Mouse (Mus musculus) embryo, embryonic 11.5 days (tissue): ENCODE measurements around the gene Slit2.
A peak's percentile ranks its signal among the peaks of the same experiment; 100 is the strongest.

Experiments used
- DNase-seq: peaks from one replicate; pipeline ENCODE4 v3.0.0-alpha.2; 2012; ENCODE audit warnings: low read depth, low spot score

Slit2 gene

DNA sequence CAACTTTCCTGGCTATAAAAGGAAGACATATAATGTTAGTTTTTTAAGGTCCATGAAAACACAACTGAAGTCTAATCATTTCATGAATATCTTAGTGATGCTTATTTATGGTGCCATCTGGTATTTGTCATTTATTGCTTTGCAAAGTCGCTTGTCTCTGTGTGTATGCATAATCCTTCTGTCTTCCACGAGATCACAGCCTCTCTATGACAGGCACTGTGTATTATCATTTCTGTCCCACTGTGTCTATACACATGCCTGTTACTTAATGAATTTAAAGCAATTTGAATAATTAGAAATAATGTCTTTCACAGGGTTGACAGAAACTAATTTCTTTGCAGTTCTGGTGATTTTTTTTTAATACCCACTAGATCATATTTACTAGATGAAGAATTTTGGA lies 242.6 kb downstream of the Slit2 start:
- no peak for DNase-seq

DNA sequence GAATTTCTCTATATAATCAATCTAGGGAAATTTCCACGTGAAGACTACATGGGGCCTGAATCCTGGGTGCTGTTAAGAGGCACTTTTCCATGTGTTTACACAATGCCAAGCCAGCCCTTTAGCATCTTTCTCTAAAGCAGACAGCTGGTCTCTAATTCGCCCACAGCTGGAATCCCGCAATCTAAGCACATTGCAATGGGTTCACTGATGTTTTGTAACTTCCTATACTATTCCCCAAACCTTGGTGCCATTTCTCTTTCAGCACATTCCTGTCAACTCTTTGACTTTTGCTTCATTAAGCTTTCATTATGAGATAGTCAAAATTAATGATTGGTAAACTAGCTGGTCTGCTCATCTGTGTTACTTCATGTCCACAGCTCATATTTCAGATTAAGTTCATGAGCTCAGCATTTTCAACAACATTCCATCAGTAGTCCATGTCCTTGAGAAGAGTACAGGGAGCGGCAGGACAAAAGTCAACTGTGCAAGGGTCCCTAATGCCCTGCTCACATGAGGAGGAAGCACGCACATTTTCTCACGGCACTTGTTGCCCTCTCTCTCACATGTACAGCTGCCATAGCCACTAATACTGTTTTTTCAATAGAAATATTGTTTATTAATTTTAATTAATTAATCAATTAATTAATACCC lies 247.6 kb downstream of the Slit2 start:
- no peak for DNase-seq

DNA sequence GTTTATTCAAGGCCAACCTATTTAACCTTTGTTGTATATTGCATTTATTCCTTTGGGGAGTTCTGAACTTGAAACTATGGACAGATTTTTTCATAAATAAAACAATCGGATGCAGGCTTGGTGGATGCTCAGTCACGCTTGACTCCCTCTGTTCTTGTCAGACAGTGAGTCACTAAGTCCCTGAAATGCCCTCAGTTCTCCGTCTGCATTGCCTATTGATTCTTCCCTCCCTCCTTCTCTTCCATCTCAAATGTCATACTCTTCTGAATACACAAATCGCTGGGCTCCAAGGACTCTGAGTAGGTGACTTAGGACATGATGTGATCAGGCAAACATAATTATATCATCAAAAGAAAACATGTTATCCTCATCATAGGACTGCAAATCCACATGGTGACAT lies 251.8 kb downstream of the Slit2 start:
- no peak for DNase-seq

DNA sequence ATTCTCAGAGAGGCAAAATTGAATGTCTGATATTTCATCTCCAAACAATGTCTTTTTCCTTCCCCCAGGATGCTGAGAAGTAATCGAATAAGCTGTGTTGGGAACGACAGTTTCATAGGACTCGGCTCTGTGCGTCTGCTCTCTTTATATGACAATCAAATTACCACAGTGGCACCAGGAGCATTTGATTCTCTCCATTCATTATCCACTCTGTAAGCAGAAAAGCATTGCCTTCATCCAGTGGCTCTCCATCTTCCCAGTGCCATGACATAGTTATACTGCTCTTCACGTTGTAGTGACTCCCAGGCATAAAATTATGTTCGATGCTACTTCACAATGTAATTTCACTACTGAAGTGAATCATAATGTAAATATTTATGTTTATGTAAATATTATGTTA lies 252.3 kb downstream of the Slit2 start:
- no peak for DNase-seq

DNA sequence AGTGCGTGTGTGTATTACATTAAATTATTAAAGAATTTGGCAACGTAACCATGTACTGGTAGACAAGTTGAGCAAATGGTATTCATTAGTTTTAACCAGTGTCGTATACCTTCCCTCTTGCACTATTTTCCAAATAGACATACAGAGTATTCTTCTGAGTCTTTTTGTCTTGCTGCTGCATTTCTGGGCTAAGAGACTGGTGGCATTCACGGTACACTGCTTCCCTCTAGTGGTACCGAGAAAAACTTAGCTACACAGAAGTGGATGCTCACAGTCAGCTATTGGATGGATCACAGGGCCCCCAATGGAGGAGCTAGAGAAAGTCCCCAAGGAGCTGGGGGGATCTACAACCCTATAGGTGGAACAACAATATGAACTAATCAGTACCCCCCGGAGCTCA lies 257.8 kb downstream of the Slit2 start:
- peak; percentile 14 for DNase-seq

DNA sequence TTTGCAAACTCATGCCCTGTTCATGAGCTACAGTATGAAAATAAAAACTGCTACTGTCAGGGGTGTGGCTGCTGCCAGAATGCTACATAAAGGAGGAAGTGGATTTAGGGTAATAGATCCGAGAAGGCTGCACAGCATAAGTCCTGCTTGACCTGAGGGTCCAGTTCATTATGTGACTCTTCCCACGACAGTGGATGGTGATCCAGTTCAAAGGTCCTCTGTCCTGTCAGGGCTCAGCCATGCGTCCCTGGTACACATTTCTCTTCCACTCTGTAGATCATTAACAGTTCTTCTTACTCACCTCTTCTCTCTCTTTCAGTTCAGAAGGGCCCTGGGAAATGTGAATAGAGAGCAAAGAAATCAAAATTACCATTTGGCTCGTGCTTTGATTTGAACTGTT lies 265.4 kb downstream of the Slit2 start:
- no peak for DNase-seq

DNA sequence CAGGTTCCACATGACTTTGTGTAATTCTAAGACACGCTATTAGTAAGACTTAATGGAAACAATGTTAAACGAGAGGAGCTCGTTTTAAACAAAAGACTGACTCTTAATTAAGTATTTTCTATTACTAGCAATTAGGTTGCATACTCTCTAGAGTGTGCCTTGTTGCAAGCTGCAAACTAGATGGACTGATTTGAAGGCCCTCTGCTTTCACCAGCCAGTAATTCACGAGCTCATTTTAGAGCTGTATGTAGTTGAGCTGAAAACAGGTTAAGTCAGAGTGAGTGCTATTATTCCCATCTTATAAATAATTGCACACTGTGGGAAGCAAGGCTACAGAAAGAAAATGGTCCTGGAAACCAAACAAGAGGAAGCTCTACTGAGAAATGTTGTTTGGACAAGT lies 294.6 kb downstream of the Slit2 start:
- DNase-seq, result no peak

DNA sequence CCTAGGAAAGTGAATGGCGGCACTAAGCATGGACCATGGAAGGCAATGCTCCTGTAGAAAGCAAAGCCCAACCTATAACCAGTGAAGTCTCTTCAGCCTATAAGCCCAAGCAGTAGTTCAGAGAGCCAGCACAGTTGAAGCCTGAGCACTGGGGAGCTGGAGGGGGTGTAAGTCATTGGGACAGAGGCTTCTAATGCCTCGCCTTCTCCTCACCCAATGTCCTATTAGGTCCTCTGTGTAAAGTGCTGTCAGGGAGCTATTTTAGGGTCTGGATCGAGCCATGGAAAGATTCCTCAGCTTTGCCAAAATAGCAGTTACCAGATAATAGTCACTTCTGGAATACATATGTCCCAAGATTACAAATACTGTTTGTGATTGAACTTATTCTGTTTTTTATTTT lies 318.2 kb downstream of the Slit2 start:
- DNase-seq, result no peak

DNA sequence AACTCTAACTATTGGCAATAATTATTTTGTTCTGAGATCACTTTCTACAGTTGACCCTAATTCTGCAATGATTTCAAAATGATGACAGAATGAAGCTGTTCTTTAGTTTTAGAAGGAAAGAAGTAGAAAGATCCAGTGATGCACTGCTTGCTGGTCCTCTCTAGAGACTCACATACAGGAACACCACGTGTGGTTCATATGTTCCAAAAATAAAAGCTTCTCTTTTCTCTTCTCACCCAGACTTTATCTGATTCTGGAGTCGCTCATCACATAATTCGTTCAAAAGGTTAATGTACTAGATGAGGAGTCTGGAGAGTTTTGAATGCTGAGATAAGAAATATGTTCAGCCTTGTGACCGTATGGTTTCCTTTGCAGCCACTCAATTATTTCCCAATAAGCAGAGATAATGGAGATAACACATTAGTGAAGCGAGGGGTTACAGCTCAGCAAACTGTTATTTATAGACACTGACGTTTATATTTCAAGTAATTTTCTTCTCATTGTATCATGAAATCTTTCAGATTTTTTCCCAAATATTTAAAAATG lies 332.2 kb downstream of the Slit2 start:
- no peak for DNase-seq

DNA sequence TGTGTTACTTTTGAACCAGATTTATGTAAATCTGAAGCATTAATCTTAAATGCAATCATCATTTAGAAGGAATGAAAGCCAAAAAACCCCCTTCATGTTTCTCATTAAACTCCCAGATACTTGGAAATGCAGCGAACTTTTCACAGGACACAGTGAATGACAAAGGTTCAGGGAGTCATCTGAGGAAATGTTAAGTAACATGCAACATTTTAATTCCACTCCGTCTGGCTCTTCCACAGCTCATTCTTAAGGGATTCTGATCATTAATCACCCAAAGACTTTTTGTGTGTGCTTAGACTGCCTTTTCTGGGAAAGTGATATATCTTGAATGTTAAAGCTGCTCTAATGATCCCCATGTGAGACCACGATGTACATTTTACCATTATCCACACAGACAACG lies 337.7 kb downstream of the Slit2 start:
- no peak for DNase-seq

DNA sequence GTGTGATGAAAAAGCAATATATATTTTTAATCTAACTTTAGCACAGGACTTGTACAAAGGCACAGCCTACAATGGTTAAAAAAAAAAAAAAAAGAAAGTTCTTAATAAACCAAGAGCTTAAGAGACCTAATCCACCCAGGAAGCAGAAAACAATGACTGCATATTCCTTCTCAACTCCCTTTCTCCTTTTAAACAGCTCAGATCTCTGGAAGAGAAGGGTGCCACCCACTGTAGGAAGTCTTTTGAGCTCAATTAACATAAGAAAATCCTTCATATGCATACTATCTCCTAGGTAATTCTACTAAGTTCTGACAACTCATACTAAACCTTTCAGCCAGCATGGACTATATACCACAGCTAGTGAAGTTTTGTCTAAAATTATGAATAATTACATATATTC lies 343.3 kb downstream of the Slit2 start:
- no peak for DNase-seq

DNA sequence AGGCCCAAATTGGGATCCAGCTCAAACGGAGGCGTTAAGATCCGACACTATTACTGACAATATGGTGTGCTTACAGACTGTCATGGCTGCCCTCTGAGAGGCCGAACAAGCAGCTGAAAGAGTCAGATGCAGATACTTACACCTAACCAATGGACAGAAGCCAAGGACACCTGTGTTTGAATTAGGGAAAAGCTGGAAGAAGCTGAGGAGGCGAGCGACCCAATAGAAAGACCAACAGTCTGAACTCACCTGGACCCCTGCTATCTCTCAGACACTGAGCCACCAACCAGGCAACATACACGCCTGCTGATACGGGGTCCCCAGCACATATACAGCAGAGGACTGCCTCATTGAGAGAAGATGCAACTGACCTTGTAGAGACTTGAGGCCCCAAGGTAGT lies 344.7 kb downstream of the Slit2 start, which contains the start of gene 5730480H06Rik:
TSS of gene 5730480H06Rik (plus strand) at position 301 of the 400 bp plus-strand sequence.
- no peak for DNase-seq

DNA sequence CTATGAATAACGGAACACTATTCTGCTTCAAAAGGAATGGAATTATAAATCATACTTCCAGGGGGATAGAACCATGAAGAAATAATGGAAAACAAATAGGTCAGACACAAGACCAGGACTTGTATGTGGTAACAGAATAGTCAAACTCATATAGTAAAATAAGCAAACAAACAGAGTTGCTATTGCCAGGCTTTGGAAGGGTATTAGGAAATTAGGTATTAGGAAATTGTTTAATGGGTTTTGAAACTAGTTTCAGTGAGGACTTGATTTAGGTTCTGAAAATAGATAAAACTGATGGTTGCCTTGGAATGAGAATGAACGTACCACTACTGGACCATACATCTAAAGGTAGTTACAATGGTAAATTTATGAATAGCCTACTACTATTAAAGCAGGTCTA lies 346.8 kb downstream of the Slit2 start:
- DNase-seq, result no peak

DNA sequence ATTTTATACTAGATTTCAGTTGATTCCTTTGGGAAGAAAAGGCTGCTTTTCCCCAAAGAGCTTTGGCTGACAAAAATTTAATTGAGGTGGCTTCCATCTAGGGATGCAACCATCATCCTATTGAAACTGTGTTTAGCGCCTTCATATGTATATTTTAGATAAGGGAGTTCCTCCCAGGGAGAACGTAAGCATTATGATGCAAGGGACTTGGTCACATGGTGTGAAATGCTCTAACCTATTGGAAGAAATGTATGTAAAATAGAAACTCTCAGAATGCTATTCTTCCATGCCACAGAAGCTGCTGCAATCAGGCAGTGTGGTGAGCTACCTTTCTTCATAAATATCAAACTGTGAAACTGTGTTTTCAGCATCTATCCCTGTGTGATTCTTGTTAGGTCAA lies 347.9 kb downstream of the Slit2 start:
- DNase-seq, result no peak

DNA sequence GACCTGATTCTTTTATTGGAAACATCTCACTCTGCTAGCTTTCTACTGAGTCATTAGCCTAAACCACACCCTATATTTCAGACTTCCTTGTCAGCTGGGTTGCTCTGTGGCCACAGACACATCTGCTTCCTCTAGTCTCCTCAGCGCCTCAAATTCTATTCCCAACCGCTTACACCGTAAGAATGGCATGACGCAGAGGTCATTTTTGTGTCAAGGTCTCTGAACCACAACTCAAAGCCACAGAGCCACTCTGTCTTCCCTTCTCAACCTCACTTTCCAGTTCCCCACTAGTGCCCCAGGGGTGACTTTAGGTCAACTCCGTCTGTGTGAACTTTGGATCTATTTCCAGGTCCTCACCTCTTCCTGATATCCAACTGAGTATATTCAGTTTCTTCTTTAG lies 348.5 kb downstream of the Slit2 start:
- DNase-seq, result no peak

DNA sequence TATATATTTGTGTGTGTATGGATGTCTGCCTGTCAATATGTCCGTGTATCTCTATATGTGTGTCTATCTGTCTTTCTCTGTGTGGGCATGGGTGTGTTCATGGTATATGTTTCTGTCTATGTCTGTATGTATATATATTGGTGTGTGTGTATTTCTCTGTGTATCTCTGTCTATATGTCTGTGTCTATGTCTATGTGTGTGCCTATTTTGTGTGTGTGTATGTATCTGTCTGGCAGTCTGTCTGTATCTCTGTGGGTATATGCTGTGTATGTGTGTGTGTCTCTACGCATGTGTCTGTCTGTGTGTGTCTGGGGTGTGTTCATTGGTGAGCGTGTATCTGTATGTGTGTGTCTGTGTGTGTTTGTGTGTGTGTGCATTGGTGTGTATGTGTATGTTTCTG lies 350.5 kb downstream of the Slit2 start:
- no peak for DNase-seq

DNA sequence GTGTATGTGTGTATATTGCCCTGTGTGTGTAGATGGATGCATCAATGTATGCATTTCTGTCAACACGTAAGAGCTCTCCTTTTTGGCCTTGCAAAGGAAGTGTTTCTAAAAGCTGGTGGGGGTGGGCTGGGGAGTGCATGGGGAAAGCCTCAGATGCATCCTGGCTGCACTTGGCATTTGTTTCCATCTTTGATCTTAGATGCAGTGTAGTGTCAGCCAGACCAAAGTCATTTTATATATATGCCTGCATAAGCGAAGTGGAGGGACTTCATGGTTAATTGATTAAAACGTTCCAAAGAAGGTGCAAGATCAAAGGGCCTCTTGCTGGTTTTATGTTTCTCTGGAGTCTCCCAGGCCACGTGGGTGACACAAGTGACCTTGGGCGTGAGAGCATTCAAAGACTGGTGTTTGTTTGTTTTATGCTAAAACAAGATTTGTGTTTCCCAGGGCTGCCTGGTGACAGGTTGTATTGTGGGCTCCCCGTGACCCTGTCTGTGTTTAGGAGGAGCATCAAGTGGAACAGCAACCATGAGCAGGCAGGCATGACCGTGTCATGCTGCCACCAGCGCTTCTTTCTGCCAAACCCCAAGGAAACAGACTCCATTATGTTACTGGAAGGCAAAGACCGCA lies 351.1 kb downstream of the Slit2 start:
- no peak for DNase-seq

DNA sequence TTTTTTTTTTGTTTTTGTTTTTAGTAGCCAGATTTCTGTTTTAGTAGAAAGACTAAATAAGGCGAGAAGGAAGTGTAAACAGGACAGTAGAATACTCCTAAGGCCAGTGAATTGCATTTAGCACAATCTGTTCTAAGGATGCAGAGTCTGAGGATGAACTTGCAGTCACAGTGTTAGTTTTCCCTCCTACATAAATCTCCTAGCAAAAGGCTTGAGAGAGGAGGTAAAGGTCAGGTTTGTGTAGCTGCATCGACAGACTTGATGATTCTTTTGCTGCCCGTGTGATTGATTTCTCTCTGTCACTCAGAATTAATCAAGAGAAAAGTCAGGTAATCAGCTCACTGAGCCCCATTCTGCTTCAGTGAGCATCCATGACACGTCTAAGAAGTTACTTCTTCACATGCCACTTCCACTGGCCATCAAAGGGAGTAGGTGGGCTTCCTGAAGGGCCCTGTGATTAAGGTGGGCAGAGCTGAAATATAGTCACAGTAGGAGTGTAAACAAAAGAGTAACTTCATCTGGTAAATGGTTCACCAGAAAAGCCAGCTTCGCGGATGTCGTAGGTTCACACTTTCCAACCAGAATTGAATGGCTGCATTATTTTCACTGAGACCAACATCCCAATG lies 358.0 kb downstream of the Slit2 start:
- DNase-seq, result no peak

DNA sequence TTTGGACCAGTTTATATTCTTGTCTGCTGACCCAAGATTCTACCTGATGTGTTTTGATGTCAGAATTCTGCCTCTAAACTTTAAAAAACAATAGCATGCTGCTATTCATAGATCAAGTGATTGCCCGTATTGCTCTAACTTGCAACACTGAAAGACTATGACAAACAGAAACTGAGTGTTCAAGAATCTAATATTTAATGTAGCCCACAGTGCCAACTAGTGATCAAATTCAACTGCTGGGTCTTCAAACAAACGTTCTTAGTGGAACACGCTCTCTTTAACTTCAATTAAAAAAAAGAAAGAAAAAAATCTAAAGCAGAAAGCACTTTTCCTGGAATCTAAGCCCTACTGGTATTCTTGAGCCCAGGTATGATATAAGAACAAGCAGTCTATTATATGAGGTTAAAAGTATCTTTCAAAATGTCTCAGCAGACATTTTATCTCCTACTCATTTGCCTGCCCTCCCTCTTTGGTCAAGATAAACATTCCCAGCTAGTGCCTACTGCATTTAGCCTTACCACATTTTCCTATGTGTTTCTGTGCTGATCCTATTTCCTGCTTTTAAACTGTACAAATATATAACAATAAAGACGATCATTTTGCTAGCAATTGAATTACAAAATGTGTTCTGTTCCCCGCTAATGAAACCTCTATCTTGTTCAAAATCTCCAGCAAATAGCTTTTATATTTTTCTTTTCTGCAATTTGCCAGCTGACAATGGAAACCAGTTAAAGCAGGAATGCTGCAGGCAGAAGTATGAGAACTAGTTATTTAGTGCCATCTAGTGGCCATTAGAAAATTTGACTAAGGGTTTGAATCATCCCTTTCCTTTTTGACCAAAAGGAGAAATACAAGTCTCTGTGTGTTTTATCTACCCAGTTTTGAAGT lies 362.4 kb downstream of the Slit2 start:
- DNase-seq, result no peak

DNA sequence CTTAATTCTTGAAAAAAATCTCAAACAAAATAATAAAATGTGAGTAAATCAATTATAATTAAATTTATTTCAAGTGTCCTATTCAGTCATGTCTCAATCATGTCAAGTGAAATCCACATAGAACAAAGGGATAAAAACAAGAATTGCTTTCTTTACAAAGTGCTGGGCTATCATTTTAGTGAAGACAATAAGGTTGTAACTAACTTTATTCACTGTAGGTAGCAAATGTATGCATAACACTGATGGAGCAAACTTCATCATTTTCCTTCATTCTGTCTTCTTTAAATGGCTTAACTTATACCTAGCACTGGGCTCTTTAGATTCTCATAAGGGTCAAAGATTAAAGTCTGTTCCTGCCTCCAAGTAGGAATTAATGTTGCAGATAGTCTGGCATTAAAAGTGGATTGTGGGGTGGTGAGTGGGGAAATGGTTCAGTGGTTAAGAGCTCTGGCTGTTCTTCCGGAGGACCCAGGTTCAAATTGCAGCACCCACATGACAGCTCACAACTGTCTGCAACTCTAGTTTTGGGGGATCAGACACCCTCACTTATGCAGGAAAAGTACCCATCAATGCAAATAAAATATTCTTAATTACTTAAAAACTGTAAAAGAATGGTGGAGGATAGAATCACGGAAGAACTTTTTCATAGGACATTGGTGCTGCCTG lies 363.2 kb downstream of the Slit2 start:
- DNase-seq, result no peak

DNA sequence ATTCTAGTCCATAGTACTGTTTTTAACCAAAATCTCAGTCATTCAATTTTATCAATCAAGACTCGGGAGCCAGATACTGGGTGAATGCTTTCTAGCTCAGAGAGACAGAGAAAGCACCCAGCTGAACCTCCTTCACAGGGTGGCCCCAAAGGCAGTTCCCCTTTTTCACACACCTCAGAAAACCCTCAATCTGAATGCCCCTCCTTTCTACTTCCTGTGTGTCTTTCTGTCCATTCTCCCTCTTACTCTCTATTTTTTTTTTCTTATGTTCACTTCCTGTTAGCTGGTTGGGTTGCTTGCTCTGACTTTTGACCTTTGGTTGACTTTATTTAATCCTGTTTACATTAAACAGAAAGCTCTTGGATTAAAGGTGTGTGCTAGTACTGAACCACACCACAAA lies 366.4 kb downstream of the Slit2 start:
- DNase-seq, result no peak
